Mouse (Mus musculus) cerebellum, adult 11 months (tissue): Measurements from ENCODE around the gene Gm14214.

Experiments used
- DNase-seq: peaks from one replicate; pipeline ENCODE4 v3.0.0; 2022

Gm14214 gene

GRCm38 (mm10) chr2:154769930-154770329, at the start of gene Gm14214:
Gene Gm14214 (minus strand): TSS chr2:154770030.
- DNase-seq: no peak

GRCm38 (mm10) chr2:154818599-154818998, 48.8 kb upstream of the Gm14214 start:
- DNase-seq: no peak

- DNase-seq: peak; percentile 35
Measured at GRCm38 (mm10) chr2:154817788-154818187, 48.0 kb upstream of the Gm14214 start.

GRCm38 (mm10) chr2:154817089-154817488, 47.3 kb upstream of the Gm14214 start:
- no peak for DNase-seq

- DNase-seq: no peak
Measured at GRCm38 (mm10) chr2:154813426-154813825, 43.6 kb upstream of the Gm14214 start.

- no peak for DNase-seq
Measured at GRCm38 (mm10) chr2:154810821-154811220, 41.0 kb upstream of the Gm14214 start.

GRCm38 (mm10) chr2:154809107-154809762, 39.4 kb upstream of the Gm14214 start:
- no peak for DNase-seq

GRCm38 (mm10) chr2:154807689-154808088, 37.9 kb upstream of the Gm14214 start:
- DNase-seq: no peak

GRCm38 (mm10) chr2:154803845-154804244, 34.0 kb upstream of the Gm14214 start:
- no peak for DNase-seq

GRCm38 (mm10) chr2:154803372-154803771, 33.5 kb upstream of the Gm14214 start:
- DNase-seq: no peak

GRCm38 (mm10) chr2:154791661-154792642, 22.1 kb upstream of the Gm14214 start:
- DNase-seq: peak; percentile 68

GRCm38 (mm10) chr2:154790656-154791483, 21.0 kb upstream of the Gm14214 start, which contains the start of the genes Raly and a:
Gene Raly (plus strand): TSS chr2:154791096.
Gene a (plus strand): TSS chr2:154791402.
- DNase-seq: peak; percentile 96

GRCm38 (mm10) chr2:154789977-154790655, 20.3 kb upstream of the Gm14214 start:
- peak; percentile 38 for DNase-seq

- DNase-seq: no peak
Measured at GRCm38 (mm10) chr2:154789381-154789780, 19.6 kb upstream of the Gm14214 start.

- DNase-seq: no peak
Measured at GRCm38 (mm10) chr2:154786776-154787175, 16.9 kb upstream of the Gm14214 start.

GRCm38 (mm10) chr2:154786187-154786586, 16.4 kb upstream of the Gm14214 start:
- DNase-seq: no peak

GRCm38 (mm10) chr2:154785284-154785683, 15.5 kb upstream of the Gm14214 start:
- no peak for DNase-seq

- DNase-seq: no peak
Measured at GRCm38 (mm10) chr2:154782856-154783650, 13.2 kb upstream of the Gm14214 start.

GRCm38 (mm10) chr2:154782361-154782760, 12.5 kb upstream of the Gm14214 start:
- no peak for DNase-seq

- DNase-seq: no peak
Measured at GRCm38 (mm10) chr2:154779648-154780047, 9.8 kb upstream of the Gm14214 start.

- DNase-seq: no peak
Measured at GRCm38 (mm10) chr2:154776496-154776895, 6.7 kb upstream of the Gm14214 start.
